In the genomic region with DNA sequence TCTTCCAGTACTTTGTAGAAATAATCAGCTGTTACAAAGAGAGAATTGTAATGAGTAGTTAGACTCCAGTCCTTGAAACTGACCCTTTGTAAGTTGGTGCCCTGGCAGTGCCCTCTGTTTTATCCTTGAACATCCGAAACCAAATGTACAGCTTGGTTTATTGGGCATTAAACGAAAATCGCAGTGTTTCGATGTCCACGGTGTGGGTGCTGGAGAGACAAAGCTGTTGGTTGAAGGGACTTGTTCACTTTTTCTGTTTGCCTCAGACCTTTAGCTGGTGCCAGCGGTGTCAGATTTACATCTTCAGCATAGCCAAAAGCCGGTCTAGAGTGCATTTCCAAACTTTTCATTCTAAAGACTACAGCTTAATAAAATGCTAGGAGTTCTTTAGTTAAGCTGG, we compare ENCODE assay signal across 8 mouse cellular contexts. TPM values are rescaled to one million over a fixed set of nuclear protein-coding genes. Genes with fewer than 3 reads are reported as not detected.
DNase-seq lines count a peak whose midpoint lies in the region; ATAC-seq and TF ChIP-seq lines count a peak whose summit lies in the region.

No protein-coding gene starts in this region.

- no peaks in the 10 kb centered on the region; the same call in 1 of the 2 replicates for H3K36me3 ChIP-seq in heart, adult 2 months (ENCODE audit: control insufficient read depth, insufficient read depth, low read length)
- no peaks in the 10 kb centered on the region for H3K36me3 ChIP-seq in forebrain, embryonic 15.5 days
- no peaks in the 10 kb centered on the region for H3K36me3 ChIP-seq in liver, embryonic 13.5 days

- H3K27ac ChIP-seq in heart, adult 2 months = peak overlapping the region; percentile 98
- no peak overlapping the region for H3K27ac ChIP-seq in forebrain, embryonic 15.5 days (replicated peaks)
- no peak overlapping the region for H3K27ac ChIP-seq in liver, embryonic 13.5 days

- peaks cover 1% of the 10 kb centered on the region for H3K4me1 ChIP-seq in heart, adult 2 months (ENCODE audit: control insufficient read depth, insufficient read depth, low read length)
- peaks cover 42% of the 10 kb centered on the region for H3K4me1 ChIP-seq in forebrain, embryonic 15.5 days
- H3K4me1 ChIP-seq in liver, embryonic 13.5 days (replicated peaks) = peaks cover 51% of the 10 kb centered on the region

- peak in 1 of 2 experiments; percentile 22 for DNase-seq in heart, adult 2 months
- DNase-seq in heart, adult 8-10 months (ENCODE audit: low spot score) = no peak
- peak; percentile 29 for DNase-seq in Muller cell, postnatal 12 days (ENCODE audit: inconsistent ontology term)
- no peak for DNase-seq in liver, embryonic 13.5 days
- no peak for DNase-seq in urinary bladder, postnatal 10 days (ENCODE audit: low spot score)
- DNase-seq in lung, postnatal 14 days = no peak
- no peak for DNase-seq in cerebellum, adult 9-11 months

- WGBS in heart, adult 2 months = 53% methylated on average over 7 of the region's 7 CpGs
- 6% methylated on average over 7 of the region's 7 CpGs for WGBS in forebrain, embryonic 15.5 days
- 40% methylated on average over 7 of the region's 7 CpGs for WGBS in liver, embryonic 13.5 days (ENCODE audit: insufficient replicate concordance)

- H3K4me2 ChIP-seq in forebrain, embryonic 15.5 days (replicated peaks) = peak overlapping the region; percentile 61
- peak overlapping the region; percentile 95 for H3K4me2 ChIP-seq in liver, embryonic 13.5 days

- H3K9ac ChIP-seq in heart, adult 2 months (ENCODE audit: low read depth, low read length) = peak overlapping the region; percentile 82
- peak overlapping the region; percentile 46 for H3K9ac ChIP-seq in forebrain, embryonic 15.5 days (replicated peaks)
- H3K9ac ChIP-seq in liver, embryonic 13.5 days = peak overlapping the region; percentile 48; the same call in 1 of the 2 replicates

- H3K27me3 ChIP-seq in heart, adult 2 months (ENCODE audit: control insufficient read depth, insufficient read depth, low read length) = no peaks in the 10 kb centered on the region
- H3K27me3 ChIP-seq in forebrain, embryonic 15.5 days = no peaks in the 10 kb centered on the region
- no peaks in the 10 kb centered on the region for H3K27me3 ChIP-seq in liver, embryonic 13.5 days

- H3K4me3 ChIP-seq in heart, adult 2 months = peak overlapping the region; percentile 78
- peak overlapping the region; percentile 74 for H3K4me3 ChIP-seq in forebrain, embryonic 15.5 days
- H3K4me3 ChIP-seq in liver, embryonic 13.5 days (replicated peaks) = peak overlapping the region; percentile 85

- TF ChIP-seq POLR2A in heart, adult 2 months (IDR thresholded peaks at IDR 0.05; ENCODE audit: insufficient read depth, low read depth, low read length) = no peak

- no peak for ATAC-seq in forebrain, embryonic 15.5 days (replicated peaks)
- ATAC-seq in liver, embryonic 13.5 days (ENCODE audit: low read depth) = no peak

- no peaks in the 10 kb centered on the region for H3K79me2 ChIP-seq in heart, adult 2 months (replicated peaks; ENCODE audit: control insufficient read depth, insufficient read depth, low read length)

- TF ChIP-seq EP300 in heart, adult 2 months (IDR thresholded peaks at IDR 0.05; ENCODE audit: insufficient read depth, low read depth, low read length) = no peak

- TF ChIP-seq CTCF in heart, adult 2 months (IDR thresholded peaks at IDR 0.05) = no peak

- H3K9me3 ChIP-seq in forebrain, embryonic 15.5 days = no peaks in the 10 kb centered on the region
- no peaks in the 10 kb centered on the region for H3K9me3 ChIP-seq in liver, embryonic 13.5 days (replicated peaks)

- intact Hi-C loops in heart, adult 2 months (cut with DNase I) = loop anchor here (5.0 to 10.0 kb wide), 2 partner anchors 97 to 979 kb away; partner anchors contain the start of gene Scamp1

RNA-seq across cellular contexts. Expression of gene Homer1, which starts 6.2 kb away (rescaled TPM):
- 10 to 100 TPM; 54.8 to 64.0 TPM for total RNA-seq in heart, adult 2 months (2021)
- polyA plus RNA-seq in heart, adult 2 months (2012; rRNA removed) = 6.6 and 19.9 TPM in 2 replicates
- total RNA-seq in heart, adult 8-10 months (2022) = 10 to 100 TPM; 56.1 to 67.6 (median 57.1) TPM
- polyA plus RNA-seq in forebrain, embryonic 15.5 days (2015; fragmentation: Nextera tagmentation; extraction: Ambion mirVana) = 15.6 and 17.4 TPM in 2 replicates
- polyA plus RNA-seq in liver, embryonic 13.5 days (2015; fragmentation: Nextera tagmentation; extraction: Ambion mirVana) = 2.3 and 3.2 TPM in 2 replicates
